Mouse (Mus musculus) liver, embryonic 14.5 days (tissue): ENCODE measurements around the gene Lsamp. TPM values are rescaled to one million over a fixed set of nuclear protein-coding genes. Genes with fewer than 3 reads are reported as not detected.

Experiments
- ATAC-seq: fragments of 200-750 bp; cut with Nextera tagmentation; 2 replicates; pipeline ENCODE4 v1.8.0; 2017; ENCODE audit warnings: moderate number of reproducible peaks, mild to moderate bottlenecking, moderate library complexity; ENCODE audit not compliant: insufficient read depth
- DNase-seq, 3 experiments: peaks; one replicate each; pipeline ENCODE4 v3.0.0-alpha.2; 2012 to 2013; ENCODE audit warnings: low read depth in 3 of 3, low spot score in 3 of 3
- H3K27ac ChIP-seq: fragments of 300-500 bp; sonication (generic); 2 replicates; pipeline ENCODE4 v1.5.1; 2014; ENCODE audit warnings: moderate library complexity, mild to moderate bottlenecking, control low read depth, inconsistent platforms
- H3K27me3 ChIP-seq: fragments of 300-500 bp; sonication (generic); 2 replicates; pipeline ENCODE4 v1.6.1; 2014; ENCODE audit warnings: mild to moderate bottlenecking, low read length, moderate library complexity; ENCODE audit not compliant: control insufficient read depth, insufficient read depth
- H3K36me3 ChIP-seq: fragments of 300-500 bp; sonication (generic); replicated peaks from 2 replicates; pipeline ENCODE4 v1.6.1; 2014; ENCODE audit warnings: low read depth; ENCODE audit not compliant: control insufficient read depth, insufficient read depth
- H3K4me1 ChIP-seq, 2 experiments: fragments of 200-500 bp in 1 of 2; fragments of 300-500 bp in 1 of 2; sonication (generic) in 1 of 2; replicated peaks; 2 replicates each; pipeline ENCODE4 v1.6.1; 2012 to 2014; ENCODE audit warnings: antibody characterized with exemption in 1 of 2, inconsistent platforms in 1 of 2, low read length in 1 of 2; ENCODE audit not compliant: control insufficient read depth in 2 of 2, insufficient read depth in 2 of 2
- H3K4me2 ChIP-seq: fragments of 300-500 bp; sonication (generic); 2 replicates; pipeline ENCODE4 v1.6.1; 2014; ENCODE audit warnings: low read depth, mild to moderate bottlenecking, control low read depth, moderate library complexity
- H3K4me3 ChIP-seq, 2 experiments: fragments of 200-500 bp in 1 of 2; fragments of 300-500 bp in 1 of 2; sonication (generic) in 1 of 2; 2 replicates each; pipeline ENCODE4 v1.5.1; 2012 to 2014; ENCODE audit warnings: low read depth in 2 of 2, low read length in 2 of 2, mild to moderate bottlenecking in 2 of 2, control low read depth in 1 of 2, inconsistent platforms in 1 of 2, moderate library complexity in 1 of 2; ENCODE audit not compliant: insufficient read depth in 1 of 2
- H3K9ac ChIP-seq: fragments of 300-500 bp; sonication (generic); replicated peaks from 2 replicates; pipeline ENCODE4 v1.6.1; 2014; ENCODE audit warnings: mild to moderate bottlenecking, control low read depth, moderate library complexity
- H3K9me3 ChIP-seq: fragments of 300-500 bp; sonication (generic); 2 replicates; pipeline ENCODE4 v1.6.1; 2016; ENCODE audit warnings: low read length, mixed read lengths; ENCODE audit not compliant: control insufficient read depth
- CTCF ChIP-seq: IDR thresholded peaks from 2 replicates; pipeline ENCODE4 v1.5.1; 2016; ENCODE audit warnings: antibody characterized with exemption, low read depth, control low read depth
- EP300 ChIP-seq: IDR thresholded peaks from 2 replicates; pipeline ENCODE4 v1.6.1; 2016; ENCODE audit warnings: antibody characterized with exemption, low read depth
- WGBS: fragments of 180-500 bp; shearing (Covaris S2); extraction: QIAGEN DNeasy Blood & Tissue Kit; methylation state at CpG from one replicate; pipeline ENCODE4 v1.1.7; 2014; ENCODE audit not compliant: insufficient replicate concordance; 5-methylcytosine and 5-hydroxymethylcytosine counted together
- polyA plus RNA-seq, 2 experiments: library from polyadenylated mRNA; depleted of rRNA in 1 of 2; stranded (reverse) in 1 of 2; unstranded in 1 of 2; fragments of >200 nt; fragmentation: Nextera tagmentation in 1 of 2; extraction: Ambion mirVana in 1 of 2; gene quantifications; 2 replicates each; pipeline versions ENCODE4 v1.2.1 to v1.2.3; 2012 to 2014

Lsamp gene
- polyA plus RNA-seq, 2 experiments: 0.03 to 0.06 TPM

DNA sequence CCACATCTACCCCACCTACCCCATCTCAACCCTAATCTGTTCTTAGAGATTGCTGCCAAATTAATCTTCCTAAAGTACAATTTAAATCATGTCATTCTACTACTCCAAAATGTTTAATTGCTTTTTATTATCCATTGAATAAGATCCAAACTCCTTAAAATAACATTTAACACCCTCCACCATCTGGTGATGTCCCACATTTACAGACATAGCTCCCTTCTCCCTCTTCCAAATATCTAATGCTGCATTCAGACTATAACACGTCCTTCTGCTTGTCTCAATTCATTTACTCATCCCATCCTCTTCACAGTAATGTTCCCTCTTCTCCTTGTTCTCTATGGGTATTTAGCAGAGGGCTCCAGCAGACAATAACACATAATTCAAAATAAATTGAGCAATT is 2020.0 kb downstream of the Lsamp start:
- TF ChIP-seq EP300 (no peak), CTCF (no peak)
- Histone ChIP-seq H3K9ac (no peak overlapping the region), H3K27ac (no peak overlapping the region), H3K4me1 (no peaks in the 10 kb centered on the region), H3K9me3 (no peaks in the 10 kb centered on the region), H3K36me3 (no peaks in the 10 kb centered on the region), H3K4me3 (no peak overlapping the region), H3K27me3 (no peaks in the 10 kb centered on the region), H3K4me2 (no peak overlapping the region)
- DNase-seq (no peak), ATAC-seq (no peak)
- 17% methylated on average over 1 of the region's 1 CpGs for WGBS

DNA sequence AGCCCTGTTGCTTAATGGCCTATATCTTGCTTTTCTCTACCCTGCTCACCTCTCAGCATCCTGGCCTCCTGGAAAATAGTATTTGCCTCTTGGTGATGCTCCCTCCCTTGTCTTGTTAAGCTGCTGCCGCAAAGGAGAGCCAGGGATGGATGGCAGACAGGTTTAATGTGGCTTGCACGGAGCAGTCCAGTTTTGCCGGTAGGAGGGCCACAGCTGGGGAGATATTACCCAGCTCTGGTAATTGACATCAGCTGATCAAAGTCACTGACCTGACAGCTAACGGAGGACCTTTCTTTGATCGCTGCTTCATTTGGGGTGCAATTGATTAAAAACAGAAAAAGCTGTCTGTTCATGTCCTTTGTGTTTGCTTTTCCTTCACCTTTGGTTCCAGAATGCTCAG is 2030.8 kb downstream of the Lsamp start:
- H3K4me3 ChIP-seq: no peak overlapping the region
- no peak for ATAC-seq
- H3K27ac ChIP-seq: no peak overlapping the region
- no peaks in the 10 kb centered on the region for H3K9me3 ChIP-seq
- H3K36me3 ChIP-seq: no peaks in the 10 kb centered on the region
- H3K4me1 ChIP-seq: no peaks in the 10 kb centered on the region
- H3K27me3 ChIP-seq: no peaks in the 10 kb centered on the region
- TF ChIP-seq CTCF (no peak), EP300 (no peak)
- no peak overlapping the region for H3K9ac ChIP-seq
- WGBS: 59% methylated on average over 5 of the region's 5 CpGs
- DNase-seq: no peak
- no peak overlapping the region for H3K4me2 ChIP-seq

DNA sequence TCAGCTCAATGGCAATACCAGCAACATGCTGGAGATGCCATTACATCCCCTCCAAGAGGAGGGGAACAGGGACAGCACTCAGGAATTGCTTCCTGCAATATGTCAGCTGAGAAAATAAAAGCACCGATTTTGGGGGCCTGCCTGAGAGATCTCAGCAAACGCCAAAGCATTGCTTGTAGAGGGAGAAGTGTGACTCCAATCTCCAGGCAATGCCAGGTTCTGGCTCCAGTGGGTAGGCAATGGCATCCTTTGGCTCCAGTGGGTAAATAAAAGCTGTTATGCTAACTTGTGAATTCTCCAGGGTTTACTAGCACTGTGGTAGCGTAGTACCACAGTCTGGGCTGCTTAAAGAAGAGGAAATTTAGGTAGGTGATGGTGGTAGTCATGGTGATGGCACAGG is 2031.3 kb downstream of the Lsamp start:
- H3K4me1 ChIP-seq: no peaks in the 10 kb centered on the region
- no peak overlapping the region for H3K27ac ChIP-seq
- no peaks in the 10 kb centered on the region for H3K9me3 ChIP-seq
- no peaks in the 10 kb centered on the region for H3K36me3 ChIP-seq
- TF ChIP-seq CTCF: no peak
- TF ChIP-seq EP300: no peak
- no peak overlapping the region for H3K9ac ChIP-seq
- H3K4me3 ChIP-seq: no peak overlapping the region
- 49% methylated on average over 3 of the region's 3 CpGs for WGBS
- ATAC-seq (no peak), DNase-seq (no peak)
- no peak overlapping the region for H3K4me2 ChIP-seq
- H3K27me3 ChIP-seq: no peaks in the 10 kb centered on the region

GRCm38 (mm10) chr16:42016791-42017643 is 2032.9 kb downstream of the Lsamp start:
- H3K27ac ChIP-seq: no peak overlapping the region
- TF ChIP-seq CTCF (no peak), EP300 (no peak)
- 73% methylated on average over 9 of the region's 9 CpGs for WGBS
- no peaks in the 10 kb centered on the region for H3K36me3 ChIP-seq
- H3K27me3 ChIP-seq: no peaks in the 10 kb centered on the region
- no peak overlapping the region for H3K4me2 ChIP-seq
- ATAC-seq (no peak), DNase-seq (no peak)
- H3K4me1 ChIP-seq: no peaks in the 10 kb centered on the region
- H3K9ac ChIP-seq: no peak overlapping the region
- no peak overlapping the region for H3K4me3 ChIP-seq
- no peaks in the 10 kb centered on the region for H3K9me3 ChIP-seq

DNA sequence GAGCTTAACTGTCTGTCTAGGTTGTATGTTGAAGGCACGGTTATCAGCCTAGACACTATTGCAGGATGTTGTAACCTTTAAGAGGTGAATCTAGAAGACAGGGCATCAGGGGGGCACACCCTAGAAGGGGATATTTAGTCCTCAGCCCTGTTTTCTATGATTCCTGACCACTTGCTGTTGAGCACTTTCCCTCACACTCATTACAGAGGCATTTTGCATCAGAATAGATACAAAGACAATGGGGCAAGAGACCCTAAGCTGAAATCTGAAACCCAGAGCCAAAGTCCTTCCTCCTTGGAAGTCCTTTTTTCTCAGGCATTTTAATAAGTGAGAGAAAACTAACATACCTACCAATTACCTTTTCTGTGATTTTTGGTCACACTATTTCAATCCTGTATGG is 2038.4 kb downstream of the Lsamp start:
- Histone ChIP-seq H3K9ac (no peak overlapping the region), H3K9me3 (no peaks in the 10 kb centered on the region), H3K27ac (no peak overlapping the region), H3K4me3 (no peak overlapping the region), H3K4me2 (no peak overlapping the region), H3K36me3 (no peaks in the 10 kb centered on the region), H3K4me1 (no peaks in the 10 kb centered on the region), H3K27me3 (no peaks in the 10 kb centered on the region)
- 30% methylated on average over 1 of the region's 1 CpGs for WGBS
- ATAC-seq: no peak
- DNase-seq: no peak
- TF ChIP-seq CTCF (no peak), EP300 (no peak)
